Mouse (Mus musculus): ENCODE results near the gene Miga1. TPM values are rescaled to one million over a fixed set of nuclear protein-coding genes. Genes with fewer than 3 reads are reported as not detected.
"Not testable (repeated sequence)": the region's sequence is repeated elsewhere in the genome, so short reads cannot be mapped to it uniquely, and the experiment has no call there.

Miga1 gene
- total and polyA plus RNA-seq, 2 experiments from 2014 or later: 18.7 to 28.2 TPM

- Histone ChIP-seq H3K4me1 (ENCODE audit: insufficient read depth, low read length) (no peaks in the 10 kb centered on the region), H3K4me2 (ENCODE audit: low read depth, low read length, poor library complexity, severe bottlenecking) (no peak overlapping the region), H3K36me3 (ENCODE audit: insufficient read depth, low read length) (peaks cover 20% of the 10 kb centered on the region), H3K27me3 (ENCODE audit: insufficient read depth, low read length) (no peaks in the 10 kb centered on the region), H3K9me3 (ENCODE audit: low read length) (no peaks in the 10 kb centered on the region), H3K9ac (replicated peaks; ENCODE audit: low read length, poor library complexity, severe bottlenecking) (no peak overlapping the region), H3K4me3 (ENCODE audit: low read depth, low read length) (no peak overlapping the region), H3K27ac (ENCODE audit: low read depth, low read length) (no peak overlapping the region)
- 12% methylated on average over 7 of the region's 7 CpGs for WGBS
- peak; percentile 84 for DNase-seq (ENCODE audit: low spot score)
- TF ChIP-seq CTCF (IDR thresholded peaks at IDR 0.05): peak; percentile 94
- ATAC-seq (ENCODE audit: low FRiP score): 0 out of 2 replicates have a peak, but pooled peaks have one; percentile 74
Observed at GRCm38 (mm10) chr3:152315613-152316012, 24.6 kb downstream of the Miga1 start.

- not testable (repeated sequence) for H3K4me1 ChIP-seq (ENCODE audit: insufficient read depth, low read length); H3K9me3 ChIP-seq (ENCODE audit: low read length); H3K27ac ChIP-seq (ENCODE audit: low read depth, low read length); ATAC-seq (ENCODE audit: low FRiP score); H3K4me2 ChIP-seq (ENCODE audit: low read depth, low read length, poor library complexity, severe bottlenecking); H3K27me3 ChIP-seq (ENCODE audit: insufficient read depth, low read length); H3K4me3 ChIP-seq (ENCODE audit: low read depth, low read length); H3K9ac ChIP-seq (replicated peaks; ENCODE audit: low read length, poor library complexity, severe bottlenecking); DNase-seq (ENCODE audit: low spot score)
- 75% methylated on average over 14 of the region's 14 CpGs for WGBS
- H3K36me3 ChIP-seq (ENCODE audit: insufficient read depth, low read length): peaks cover 20% of the 10 kb centered on the region
Observed at GRCm38 (mm10) chr3:152314666-152315065, 25.5 kb downstream of the Miga1 start.

- WGBS: 94% methylated on average over 9 of the region's 9 CpGs
- Histone ChIP-seq H3K9me3 (ENCODE audit: low read length) (no peaks in the 10 kb centered on the region), H3K4me1 (ENCODE audit: insufficient read depth, low read length) (no peaks in the 10 kb centered on the region), H3K27me3 (ENCODE audit: insufficient read depth, low read length) (no peaks in the 10 kb centered on the region), H3K4me3 (ENCODE audit: low read depth, low read length) (no peak overlapping the region), H3K4me2 (ENCODE audit: low read depth, low read length, poor library complexity, severe bottlenecking) (no peak overlapping the region), H3K27ac (ENCODE audit: low read depth, low read length) (no peak overlapping the region), H3K36me3 (ENCODE audit: insufficient read depth, low read length) (peaks cover 25% of the 10 kb centered on the region), H3K9ac (replicated peaks; ENCODE audit: low read length, poor library complexity, severe bottlenecking) (no peak overlapping the region)
- DNase-seq (ENCODE audit: low spot score): no peak
- ATAC-seq (ENCODE audit: low FRiP score): no peak
- TF ChIP-seq CTCF (IDR thresholded peaks at IDR 0.05): no peak
Observed at GRCm38 (mm10) chr3:152309250-152309645, 31.0 kb downstream of the Miga1 start.

GRCm38 (mm10) chr3:152308485-152309249, 31.5 kb downstream of the Miga1 start:
- Histone ChIP-seq H3K9me3 (ENCODE audit: low read length) (no peaks in the 10 kb centered on the region), H3K27ac (ENCODE audit: low read depth, low read length) (no peak overlapping the region), H3K4me1 (ENCODE audit: insufficient read depth, low read length) (no peaks in the 10 kb centered on the region), H3K4me2 (ENCODE audit: low read depth, low read length, poor library complexity, severe bottlenecking) (no peak overlapping the region), H3K4me3 (ENCODE audit: low read depth, low read length) (no peak overlapping the region), H3K9ac (replicated peaks; ENCODE audit: low read length, poor library complexity, severe bottlenecking) (no peak overlapping the region), H3K36me3 (ENCODE audit: insufficient read depth, low read length) (peaks cover 25% of the 10 kb centered on the region), H3K27me3 (ENCODE audit: insufficient read depth, low read length) (no peaks in the 10 kb centered on the region)
- DNase-seq (ENCODE audit: low spot score) (no peak), ATAC-seq (ENCODE audit: low FRiP score) (no peak)
- WGBS: 72% methylated on average over 10 of the region's 10 CpGs
- no peak for TF ChIP-seq CTCF (IDR thresholded peaks at IDR 0.05)

GRCm38 (mm10) chr3:152305971-152306370, 34.2 kb downstream of the Miga1 start:
- H3K36me3 ChIP-seq (ENCODE audit: insufficient read depth, low read length): peaks cover 19% of the 10 kb centered on the region
- H3K9me3 ChIP-seq (ENCODE audit: low read length): no peaks in the 10 kb centered on the region
- ATAC-seq (ENCODE audit: low FRiP score) (no peak), DNase-seq (ENCODE audit: low spot score) (no peak)
- TF ChIP-seq CTCF (IDR thresholded peaks at IDR 0.05): no peak
- no peak overlapping the region for H3K27ac ChIP-seq (ENCODE audit: low read depth, low read length)
- WGBS: 92% methylated on average over 4 of the region's 4 CpGs
- H3K4me3 ChIP-seq (ENCODE audit: low read depth, low read length): no peak overlapping the region
- no peak overlapping the region for H3K4me2 ChIP-seq (ENCODE audit: low read depth, low read length, poor library complexity, severe bottlenecking)
- H3K9ac ChIP-seq (replicated peaks; ENCODE audit: low read length, poor library complexity, severe bottlenecking): no peak overlapping the region
- H3K4me1 ChIP-seq (ENCODE audit: insufficient read depth, low read length): no peaks in the 10 kb centered on the region
- H3K27me3 ChIP-seq (ENCODE audit: insufficient read depth, low read length): no peaks in the 10 kb centered on the region

- no peak for TF ChIP-seq CTCF (IDR thresholded peaks at IDR 0.05)
- Histone ChIP-seq H3K4me3 (ENCODE audit: low read depth, low read length) (no peak overlapping the region), H3K27ac (ENCODE audit: low read depth, low read length) (no peak overlapping the region), H3K27me3 (ENCODE audit: insufficient read depth, low read length) (no peaks in the 10 kb centered on the region), H3K36me3 (ENCODE audit: insufficient read depth, low read length) (peaks cover 21% of the 10 kb centered on the region), H3K4me2 (ENCODE audit: low read depth, low read length, poor library complexity, severe bottlenecking) (no peak overlapping the region), H3K9ac (replicated peaks; ENCODE audit: low read length, poor library complexity, severe bottlenecking) (no peak overlapping the region), H3K9me3 (ENCODE audit: low read length) (no peaks in the 10 kb centered on the region), H3K4me1 (ENCODE audit: insufficient read depth, low read length) (no peaks in the 10 kb centered on the region)
- ATAC-seq (ENCODE audit: low FRiP score) (no peak), DNase-seq (ENCODE audit: low spot score) (no peak)
- WGBS: 91% methylated on average over 8 of the region's 8 CpGs
Observed at GRCm38 (mm10) chr3:152305080-152305479, 35.1 kb downstream of the Miga1 start.

Data from midbrain, postnatal 0 days (tissue).